Mouse (Mus musculus) E14TG2a.4 (cell line): ENCODE results near the gene Asf1b.

Experiments used
- CTCF ChIP-seq: conservative IDR thresholded peaks from 2 replicates; pipeline ENCODE4 v1.5.1; 2014; ENCODE audit warnings: low read length
- NANOG ChIP-seq: IDR thresholded peaks from 2 replicates; pipeline ENCODE4 v1.6.1; 2014; ENCODE audit warnings: borderline replicate concordance, low read length, mixed read lengths

- TF ChIP-seq CTCF = no peak
- TF ChIP-seq NANOG = no peak
Measured at GRCm38 (mm10) chr8:83971661-83972060, 16.4 kb downstream of the Asf1b start.
